Mouse (Mus musculus): ENCODE results near the gene Aff1.

- TF ChIP-seq CTCF (IDR thresholded peaks at IDR 0.05; ENCODE audit: low read depth, low read length) (no peak), TAL1 (conservative IDR thresholded peaks at IDR 0.05; ENCODE audit: low read depth, low read length) (no peak)
Observed at GRCm38 (mm10) chr5:103822949-103823348, 130.8 kb downstream of the Aff1 start.
